Mouse (Mus musculus): ENCODE data around the gene T. TPM values are rescaled to one million over a fixed set of nuclear protein-coding genes. Genes with fewer than 3 reads are reported as not detected.

Gene T
- not detected in 2 replicates for polyA plus RNA-seq (2012; rRNA removed; ENCODE audit: low replicate concordance)

GRCm38 (mm10) chr17:8433978-8434960 lies at the start of gene T:
Gene T (plus strand): TSS chr17:8434423.

Other genes with a start within 250 kb of the T start
- gene Ccr6, start 198.4 kb upstream of the T start, polyA plus RNA-seq (2012; rRNA removed; ENCODE audit: low replicate concordance) = 0.35 and 0.68 TPM in 2 replicates
- gene Mpc1, start 151.5 kb upstream of the T start, polyA plus RNA-seq (2012; rRNA removed; ENCODE audit: low replicate concordance) = 30.1 and 51.7 TPM in 2 replicates
- 120 and 179 TPM in 2 replicates for gene Sft2d1, start 123.3 kb upstream of the T start, polyA plus RNA-seq (2012; rRNA removed; ENCODE audit: low replicate concordance)
- 0.60 and 1.4 TPM in 2 replicates for gene Prr18, start 97.0 kb upstream of the T start, polyA plus RNA-seq (2012; rRNA removed; ENCODE audit: low replicate concordance)
- gene T2, start 78.4 kb upstream of the T start, polyA plus RNA-seq (2012; rRNA removed; ENCODE audit: low replicate concordance) = not detected in 2 replicates
- gene Pde10a, start 90.9 kb downstream of the T start, polyA plus RNA-seq (2012; rRNA removed; ENCODE audit: low replicate concordance) = 0.89 and 1.2 TPM in 2 replicates
- not detected in 2 replicates for gene Gm17087, start 132.5 kb downstream of the T start, polyA plus RNA-seq (2012; rRNA removed; ENCODE audit: low replicate concordance)